Mouse (Mus musculus) 3134 (cell line): ENCODE results near the gene Gpr6.

Source experiments
- DNase-seq: peaks from one replicate; pipeline ENCODE4 v3.0.0-alpha.2; 2011; ENCODE audit warnings: low spot score; ENCODE audit not compliant: insufficient read length; ENCODE audit errors: extremely low read depth

Gpr6 gene

GRCm38 (mm10) chr10:41072116-41072515 lies at the start of gene Gpr6:
Gpr6 (minus strand) TSS chr10:41072285.
- DNase-seq: no peak

GRCm38 (mm10) chr10:41100060-41100459 lies 28.0 kb upstream of the Gpr6 start:
- no peak for DNase-seq

GRCm38 (mm10) chr10:41098137-41098536 lies 26.1 kb upstream of the Gpr6 start:
- DNase-seq: no peak

- no peak for DNase-seq
These were observed 16.8 kb upstream of the Gpr6 start for GRCm38 (mm10) chr10:41088852-41089251.

GRCm38 (mm10) chr10:41071696-41072095 lies 389 bp downstream of the Gpr6 start:
- DNase-seq: no peak

GRCm38 (mm10) chr10:41070693-41071651 lies 1.1 kb downstream of the Gpr6 start:
- DNase-seq: no peak

GRCm38 (mm10) chr10:41060250-41060831 lies 11.7 kb downstream of the Gpr6 start:
- no peak for DNase-seq

DNA sequence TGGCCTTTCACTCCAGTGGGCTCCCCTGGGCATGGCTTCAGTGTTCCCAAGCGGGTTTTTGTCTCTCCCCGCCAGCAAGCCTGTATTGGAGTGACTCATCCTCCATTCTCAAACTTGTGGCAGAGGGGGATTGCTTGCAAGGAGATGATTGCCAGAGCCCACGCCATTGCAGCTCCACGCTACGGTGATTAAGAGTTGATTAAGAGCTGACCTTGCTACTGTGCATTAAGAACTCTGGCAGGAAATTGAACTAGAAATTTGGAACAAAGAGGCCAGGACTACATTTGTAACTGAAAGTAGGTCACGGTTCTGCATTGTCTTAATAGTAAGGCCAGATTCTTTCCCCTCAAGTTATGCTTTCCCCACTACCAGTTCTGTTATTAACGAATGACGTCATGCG lies 16.5 kb downstream of the Gpr6 start:
- DNase-seq: no peak

- DNase-seq: no peak
These were observed 18.1 kb downstream of the Gpr6 start for GRCm38 (mm10) chr10:41054005-41054404.

DNA sequence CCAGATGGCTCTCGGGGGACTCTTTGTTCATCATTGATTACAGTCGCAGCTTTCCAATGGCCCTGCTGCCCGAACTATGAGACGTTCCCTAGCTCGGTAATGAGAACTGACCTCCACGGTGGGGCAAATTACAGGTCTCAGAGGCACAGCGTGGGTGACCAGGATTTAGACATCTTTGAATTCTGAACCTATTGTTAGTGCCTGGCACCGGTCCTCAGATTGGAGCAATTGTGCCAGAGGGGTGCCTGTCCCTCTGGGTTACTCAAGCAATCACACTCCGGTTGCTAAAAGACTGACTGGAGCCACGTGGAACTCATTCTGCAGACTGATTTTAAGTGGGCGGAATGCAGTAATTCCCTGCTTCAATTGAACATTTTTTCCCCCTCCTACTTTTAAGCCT lies 29.8 kb downstream of the Gpr6 start:
- no peak for DNase-seq

- DNase-seq: no peak
These were observed 30.6 kb downstream of the Gpr6 start for GRCm38 (mm10) chr10:41041478-41041877.

GRCm38 (mm10) chr10:41040530-41041085 lies 31.5 kb downstream of the Gpr6 start:
- DNase-seq: no peak

DNA sequence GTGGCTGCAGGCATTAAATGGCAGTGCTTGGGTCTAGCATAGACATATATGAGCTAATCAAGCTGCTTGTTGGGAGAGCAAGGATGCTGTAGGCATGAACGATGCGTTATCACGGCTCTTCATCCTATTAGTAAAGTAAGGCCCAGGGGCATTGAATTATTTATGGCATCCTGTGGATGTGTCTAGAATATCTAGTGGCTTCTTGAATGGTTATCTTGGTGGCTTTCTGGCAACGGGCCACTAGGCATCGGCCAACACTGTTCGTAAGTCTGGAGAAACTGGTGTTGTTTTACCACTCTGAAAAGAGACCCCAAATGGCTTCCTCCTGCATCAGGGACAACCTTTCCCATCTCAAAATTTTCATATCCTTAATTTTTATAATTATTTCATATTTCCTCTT lies 33.6 kb downstream of the Gpr6 start:
- DNase-seq: no peak

- DNase-seq: no peak
These were observed 34.4 kb downstream of the Gpr6 start for GRCm38 (mm10) chr10:41037722-41038121.

DNA sequence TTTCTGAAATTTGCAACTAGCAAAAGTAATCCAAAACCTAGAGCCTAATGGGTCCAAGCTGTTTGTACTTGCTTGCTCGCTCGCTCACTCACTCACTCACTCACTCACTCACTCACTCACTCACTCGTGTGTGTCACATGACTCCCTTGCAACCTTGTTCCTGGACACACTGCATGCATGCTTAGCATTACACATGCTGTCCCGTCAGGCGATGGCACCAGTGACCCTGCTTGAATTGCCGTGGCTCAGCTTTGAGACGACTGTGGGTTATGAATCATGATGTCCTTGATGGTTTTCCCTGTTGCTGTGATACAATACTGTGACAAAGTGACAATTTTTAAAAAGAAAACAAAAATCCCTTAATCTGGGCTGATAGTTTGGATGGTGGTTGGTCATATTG lies 39.3 kb downstream of the Gpr6 start:
- no peak for DNase-seq

GRCm38 (mm10) chr10:41024860-41025259 lies 47.2 kb downstream of the Gpr6 start:
- DNase-seq: no peak

DNA sequence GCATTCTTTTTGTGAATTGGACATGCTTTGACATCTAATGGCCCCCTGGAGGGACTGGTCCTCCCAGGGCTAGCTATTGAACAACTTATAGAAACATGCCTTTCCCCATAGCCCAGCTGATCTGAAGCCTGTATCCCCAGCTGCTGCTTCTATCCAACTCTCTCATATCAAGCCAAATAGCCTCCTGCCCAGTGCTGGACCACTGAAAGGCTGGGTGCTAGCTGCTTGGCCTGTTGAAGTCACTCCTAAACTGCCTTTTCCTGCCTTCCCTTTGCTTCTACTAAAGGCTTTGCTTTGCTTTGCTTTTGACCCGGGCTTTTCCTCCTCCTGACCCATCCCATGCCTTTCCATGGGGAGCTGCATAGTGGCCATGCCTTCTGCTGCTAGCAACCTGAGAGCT lies 47.7 kb downstream of the Gpr6 start:
- no peak for DNase-seq

DNA sequence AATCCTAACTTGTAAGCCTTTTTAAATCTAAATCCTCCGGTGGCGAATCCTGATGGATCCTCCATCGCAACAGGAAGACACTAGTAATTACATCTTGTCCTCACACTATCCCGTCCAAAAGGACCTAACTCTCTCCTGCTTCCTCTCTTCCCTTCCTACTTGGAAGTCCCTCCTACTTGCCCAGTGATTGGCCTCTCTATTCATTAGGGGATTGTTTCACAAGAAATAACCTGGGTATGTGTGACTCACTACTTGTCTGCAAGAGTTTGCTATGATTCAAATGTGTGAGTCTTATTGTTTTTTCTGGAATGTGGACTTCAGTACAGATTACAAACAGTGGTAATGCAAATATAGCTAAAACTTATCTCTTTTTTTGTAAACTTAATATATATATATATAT lies 49.9 kb downstream of the Gpr6 start:
- peak; percentile 41 for DNase-seq
